Comparison of ENCODE assay signal across 35 mouse cellular contexts in genomic region chr6:4754286-4754685, GRCm38 (mm10). TPM values are rescaled to one million over a fixed set of nuclear protein-coding genes. Genes with fewer than 3 reads are reported as not detected.
"Had no signal": no experiment of that assay in that cellular context is flagged by ENCODE, and none has a peak within 500 bp of the region (broad histone marks: within the 10 kb centered on the region; RNA-seq: fewer than 3 reads in every experiment).

No protein-coding gene starts in this region.

- H3K4me3 ChIP-seq: heart, embryonic 10.5 days; heart, embryonic 12.5 days; heart, embryonic 13.5 days; heart, embryonic 15.5 days; hindbrain, embryonic 10.5 days; hindbrain, embryonic 12.5 days; hindbrain, embryonic 13.5 days; hindbrain, embryonic 15.5 days; intestine, embryonic 15.5 days; kidney, embryonic 15.5 days; layer of hippocampus, adult 2 months had no signal

- H3K36me3 ChIP-seq: heart, embryonic 15.5 days had no signal

- H3K9ac ChIP-seq: heart, embryonic 12.5 days; heart, embryonic 13.5 days; heart, embryonic 15.5 days; hindbrain, embryonic 12.5 days; hindbrain, embryonic 13.5 days; hindbrain, embryonic 14.5 days; hindbrain, embryonic 15.5 days; intestine, embryonic 15.5 days; kidney, embryonic 15.5 days had no signal

- H3K27me3 ChIP-seq: heart, embryonic 12.5 days; heart, embryonic 13.5 days; heart, embryonic 15.5 days; hindbrain, embryonic 12.5 days; hindbrain, embryonic 13.5 days; hindbrain, embryonic 15.5 days; intestine, embryonic 15.5 days; kidney, embryonic 15.5 days had no signal

- H3K4me2 ChIP-seq: heart, embryonic 11.5 days; heart, embryonic 12.5 days; heart, embryonic 13.5 days; heart, embryonic 15.5 days; hindbrain, embryonic 12.5 days; hindbrain, embryonic 13.5 days; hindbrain, embryonic 14.5 days; hindbrain, embryonic 15.5 days; intestine, embryonic 15.5 days; kidney, embryonic 15.5 days had no signal

- ATAC-seq: hindbrain, embryonic 16.5 days; hindbrain, postnatal 0 days; inflammation-experienced regulatory T-cells, adult 6 months; intestine, embryonic 15.5 days; intestine, embryonic 16.5 days; intestine, postnatal 0 days had no signal

- H3K9me3 ChIP-seq: heart, embryonic 15.5 days had no signal

- DNase-seq: heart, postnatal 10 days; heart, postnatal 14 days; heart, postnatal 36 days; heart, postnatal 4 days; kidney, adult 11 months; kidney, adult 18-20 months; kidney, adult 2 months; kidney, adult 8-10 months; kidney, adult 9 months; kidney, postnatal 10 days; kidney, postnatal 14 days; kidney, postnatal 25 days; kidney, postnatal 36 days; kidney, postnatal 4 days; layer of hippocampus, adult 9-11 months; layer of hippocampus, postnatal 36 days had no signal

- H3K27ac ChIP-seq: heart, embryonic 10.5 days; heart, embryonic 13.5 days; heart, embryonic 15.5 days; hindbrain, embryonic 10.5 days; hindbrain, embryonic 12.5 days; hindbrain, embryonic 13.5 days; hindbrain, embryonic 14.5 days; hindbrain, embryonic 15.5 days; hindbrain, postnatal 0 days; intestine, embryonic 15.5 days; kidney, embryonic 15.5 days; kidney, postnatal 0 days; layer of hippocampus, adult 2 months had no signal

- H3K4me1 ChIP-seq: heart, embryonic 10.5 days; heart, embryonic 12.5 days; heart, embryonic 13.5 days; heart, embryonic 15.5 days; hindbrain, embryonic 10.5 days; hindbrain, embryonic 12.5 days; hindbrain, embryonic 13.5 days; hindbrain, embryonic 15.5 days; intestine, embryonic 15.5 days; kidney, embryonic 15.5 days had no signal

RNA-seq across cellular contexts. Expression of gene Peg10, which starts 7.2 kb away (rescaled TPM):
- polyA plus RNA-seq: inflammation-experienced regulatory T-cells, adult 6 months had no signal
